Mouse (Mus musculus): ENCODE results near the gene Rngtt. TPM values are rescaled to one million over a fixed set of nuclear protein-coding genes. Genes with fewer than 3 reads are reported as not detected.

Gene Rngtt
- polyA plus RNA-seq, 1 experiment from 2014 or later: 41.7 TPM

DNA sequence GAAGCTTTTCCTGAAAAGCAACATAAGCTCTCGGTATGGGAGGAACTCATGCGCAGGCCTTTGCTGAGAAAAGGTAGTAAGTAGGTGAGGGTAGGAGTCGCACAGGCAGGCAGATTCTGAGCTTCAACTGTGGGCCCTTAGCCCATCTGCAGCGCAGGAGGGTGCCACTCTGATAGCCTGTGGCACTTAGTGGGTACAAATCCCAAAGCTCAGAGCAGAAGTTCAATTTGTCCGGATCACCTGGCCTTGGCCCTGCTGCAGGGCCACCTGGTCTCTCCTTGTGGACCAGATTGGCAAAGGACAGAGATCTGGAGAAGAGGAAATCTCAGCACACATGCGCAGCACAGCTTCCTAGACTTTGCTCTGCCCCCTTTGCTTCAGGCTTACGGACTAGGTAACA, 210.1 kb downstream of the Rngtt start:
- WGBS: 89% methylated on average over 7 of the region's 7 CpGs
- Histone ChIP-seq H3K36me3 (replicated peaks; ENCODE audit: control insufficient read depth, insufficient read depth, low read depth, low read length) (no peaks in the 10 kb centered on the region), H3K4me1 (ENCODE audit: control insufficient read depth, insufficient read depth, low read length) (no peaks in the 10 kb centered on the region), H3K4me3 (ENCODE audit: low read depth, low read length) (no peak overlapping the region), H3K27ac (replicated peaks; ENCODE audit: low read depth, low read length) (no peak overlapping the region), H3K27me3 (ENCODE audit: control insufficient read depth, insufficient read depth, low read length) (no peaks in the 10 kb centered on the region), H3K9me3 (replicated peaks; ENCODE audit: control insufficient read depth, low read length) (no peaks in the 10 kb centered on the region), H3K4me2 (ENCODE audit: low read depth, low read length) (no peak overlapping the region), H3K9ac (replicated peaks; ENCODE audit: low read length) (no peak overlapping the region)
- DNase-seq (ENCODE audit: low spot score) (no peak), ATAC-seq (replicated peaks; ENCODE audit: insufficient number of reproducible peaks, low FRiP score, low TSS enrichment, low read depth) (no peak)

DNA sequence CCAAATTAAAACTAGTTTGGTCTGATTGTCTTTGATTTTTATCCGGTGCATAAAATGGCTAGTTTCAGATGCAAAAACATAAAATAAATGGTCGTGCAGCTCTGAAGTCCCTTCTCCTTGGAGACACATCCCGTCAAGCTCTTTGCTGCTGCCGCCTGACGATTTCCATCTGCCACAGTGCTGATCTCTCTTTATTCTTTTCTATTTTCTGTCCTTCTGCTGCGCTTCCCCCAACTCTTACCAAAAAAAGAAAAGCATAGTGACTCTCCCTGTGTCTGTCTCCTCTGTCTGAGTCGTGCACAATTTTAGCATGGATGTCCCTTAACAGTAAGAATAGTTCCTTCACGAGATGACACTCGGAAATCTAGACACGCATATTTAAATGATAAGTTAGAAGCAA, 210.8 kb downstream of the Rngtt start:
- 85% methylated on average over 10 of the region's 10 CpGs for WGBS
- no peak overlapping the region for H3K4me2 ChIP-seq (ENCODE audit: low read depth, low read length)
- no peaks in the 10 kb centered on the region for H3K36me3 ChIP-seq (replicated peaks; ENCODE audit: control insufficient read depth, insufficient read depth, low read depth, low read length)
- H3K4me1 ChIP-seq (ENCODE audit: control insufficient read depth, insufficient read depth, low read length): no peaks in the 10 kb centered on the region
- H3K9me3 ChIP-seq (replicated peaks; ENCODE audit: control insufficient read depth, low read length): no peaks in the 10 kb centered on the region
- H3K9ac ChIP-seq (replicated peaks; ENCODE audit: low read length): no peak overlapping the region
- H3K4me3 ChIP-seq (ENCODE audit: low read depth, low read length): no peak overlapping the region
- H3K27me3 ChIP-seq (ENCODE audit: control insufficient read depth, insufficient read depth, low read length): no peaks in the 10 kb centered on the region
- no peak for DNase-seq (ENCODE audit: low spot score)
- no peak overlapping the region for H3K27ac ChIP-seq (replicated peaks; ENCODE audit: low read depth, low read length)
- no peak for ATAC-seq (replicated peaks; ENCODE audit: insufficient number of reproducible peaks, low FRiP score, low TSS enrichment, low read depth)

DNA sequence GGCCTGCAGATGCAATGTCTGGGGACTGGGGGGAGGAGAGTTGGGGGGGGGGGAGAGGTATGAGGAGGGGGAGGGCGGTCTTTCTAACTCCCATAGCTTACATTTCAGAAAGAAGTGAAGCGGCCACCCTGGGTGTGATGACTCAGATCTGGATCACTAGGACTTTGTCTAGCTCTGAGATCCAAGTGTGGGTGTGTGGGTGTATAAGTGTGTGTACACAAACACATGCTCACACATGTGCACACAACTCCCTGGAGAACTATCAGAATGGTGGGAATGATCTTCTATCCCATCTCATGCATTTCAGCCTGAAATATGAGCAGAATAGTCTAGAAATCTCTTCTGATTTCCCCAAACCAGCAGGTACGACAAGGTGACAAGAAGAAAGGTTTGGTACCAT, 213.7 kb downstream of the Rngtt start:
- H3K9me3 ChIP-seq (replicated peaks; ENCODE audit: control insufficient read depth, low read length): no peaks in the 10 kb centered on the region
- ATAC-seq (replicated peaks; ENCODE audit: insufficient number of reproducible peaks, low FRiP score, low TSS enrichment, low read depth): no peak
- no peaks in the 10 kb centered on the region for H3K27me3 ChIP-seq (ENCODE audit: control insufficient read depth, insufficient read depth, low read length)
- no peak overlapping the region for H3K27ac ChIP-seq (replicated peaks; ENCODE audit: low read depth, low read length)
- no peak for DNase-seq (ENCODE audit: low spot score)
- H3K4me2 ChIP-seq (ENCODE audit: low read depth, low read length): no peak overlapping the region
- no peak overlapping the region for H3K4me3 ChIP-seq (ENCODE audit: low read depth, low read length)
- H3K9ac ChIP-seq (replicated peaks; ENCODE audit: low read length): no peak overlapping the region
- no peaks in the 10 kb centered on the region for H3K4me1 ChIP-seq (ENCODE audit: control insufficient read depth, insufficient read depth, low read length)
- WGBS: 88% methylated on average over 3 of the region's 3 CpGs
- H3K36me3 ChIP-seq (replicated peaks; ENCODE audit: control insufficient read depth, insufficient read depth, low read depth, low read length): no peaks in the 10 kb centered on the region

DNA sequence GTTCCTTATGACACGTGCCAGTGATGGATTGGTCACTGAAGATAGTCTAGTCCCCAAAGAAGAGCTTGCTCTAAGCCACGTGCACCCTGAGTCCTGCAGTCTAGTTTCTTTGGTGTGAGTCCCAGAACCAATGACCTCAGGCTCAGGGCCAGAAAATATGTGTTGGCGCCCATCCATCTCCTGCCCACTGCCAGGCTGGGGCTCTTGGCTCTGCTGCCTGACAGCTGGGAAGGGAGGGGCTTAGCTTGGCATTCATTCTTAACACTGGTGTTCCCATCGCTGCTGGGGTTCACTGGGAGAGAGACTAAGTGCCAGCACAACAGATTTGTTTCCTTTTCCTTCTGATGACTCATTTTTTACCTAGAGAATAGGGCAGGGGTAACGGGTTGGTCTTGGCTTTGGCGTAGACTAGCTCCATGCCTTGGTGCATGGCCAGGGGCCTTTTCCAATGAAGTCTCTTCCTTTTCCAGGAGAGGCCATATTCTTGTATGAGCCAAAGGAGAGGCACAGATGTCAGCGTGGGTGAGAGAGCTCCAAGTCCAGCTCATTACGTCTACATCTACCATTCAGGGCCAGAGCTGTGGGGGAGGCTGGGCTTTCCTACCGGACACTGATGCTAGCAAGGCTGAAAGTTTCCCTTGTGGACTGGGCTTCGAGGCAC, 214.5 kb downstream of the Rngtt start:
- Histone ChIP-seq H3K4me1 (ENCODE audit: control insufficient read depth, insufficient read depth, low read length) (no peaks in the 10 kb centered on the region), H3K9me3 (replicated peaks; ENCODE audit: control insufficient read depth, low read length) (no peaks in the 10 kb centered on the region), H3K36me3 (replicated peaks; ENCODE audit: control insufficient read depth, insufficient read depth, low read depth, low read length) (no peaks in the 10 kb centered on the region), H3K27me3 (ENCODE audit: control insufficient read depth, insufficient read depth, low read length) (no peaks in the 10 kb centered on the region), H3K4me2 (ENCODE audit: low read depth, low read length) (no peak overlapping the region), H3K4me3 (ENCODE audit: low read depth, low read length) (no peak overlapping the region), H3K27ac (replicated peaks; ENCODE audit: low read depth, low read length) (no peak overlapping the region), H3K9ac (replicated peaks; ENCODE audit: low read length) (no peak overlapping the region)
- WGBS: 96% methylated on average over 10 of the region's 10 CpGs
- ATAC-seq (replicated peaks; ENCODE audit: insufficient number of reproducible peaks, low FRiP score, low TSS enrichment, low read depth) (no peak), DNase-seq (ENCODE audit: low spot score) (no peak)

DNA sequence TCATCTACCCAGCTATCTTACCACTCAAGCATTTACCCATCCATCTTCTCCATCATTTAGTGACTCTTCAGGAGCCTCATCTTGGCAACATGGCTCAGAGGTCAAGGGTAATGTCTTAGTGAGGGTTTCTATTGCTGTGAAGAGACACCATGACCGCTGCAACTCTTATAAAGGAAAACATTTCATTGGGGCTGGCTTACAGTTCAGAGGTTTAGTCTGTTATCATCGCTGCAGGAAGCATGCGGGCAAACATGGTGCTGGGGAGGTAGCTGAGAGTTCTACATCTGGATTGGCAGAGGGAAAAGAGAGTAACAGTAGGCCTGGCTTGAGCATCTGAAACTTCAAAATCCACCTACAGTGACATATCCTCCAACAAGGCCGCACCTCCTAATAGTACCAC, 215.2 kb downstream of the Rngtt start:
- no peaks in the 10 kb centered on the region for H3K36me3 ChIP-seq (replicated peaks; ENCODE audit: control insufficient read depth, insufficient read depth, low read depth, low read length)
- 95% methylated on average over 4 of the region's 4 CpGs for WGBS
- no peak overlapping the region for H3K4me2 ChIP-seq (ENCODE audit: low read depth, low read length)
- DNase-seq (ENCODE audit: low spot score) (no peak), ATAC-seq (replicated peaks; ENCODE audit: insufficient number of reproducible peaks, low FRiP score, low TSS enrichment, low read depth) (no peak)
- no peak overlapping the region for H3K4me3 ChIP-seq (ENCODE audit: low read depth, low read length)
- no peak overlapping the region for H3K9ac ChIP-seq (replicated peaks; ENCODE audit: low read length)
- H3K27ac ChIP-seq (replicated peaks; ENCODE audit: low read depth, low read length): no peak overlapping the region
- no peaks in the 10 kb centered on the region for H3K4me1 ChIP-seq (ENCODE audit: control insufficient read depth, insufficient read depth, low read length)
- no peaks in the 10 kb centered on the region for H3K27me3 ChIP-seq (ENCODE audit: control insufficient read depth, insufficient read depth, low read length)
- no peaks in the 10 kb centered on the region for H3K9me3 ChIP-seq (replicated peaks; ENCODE audit: control insufficient read depth, low read length)

DNA sequence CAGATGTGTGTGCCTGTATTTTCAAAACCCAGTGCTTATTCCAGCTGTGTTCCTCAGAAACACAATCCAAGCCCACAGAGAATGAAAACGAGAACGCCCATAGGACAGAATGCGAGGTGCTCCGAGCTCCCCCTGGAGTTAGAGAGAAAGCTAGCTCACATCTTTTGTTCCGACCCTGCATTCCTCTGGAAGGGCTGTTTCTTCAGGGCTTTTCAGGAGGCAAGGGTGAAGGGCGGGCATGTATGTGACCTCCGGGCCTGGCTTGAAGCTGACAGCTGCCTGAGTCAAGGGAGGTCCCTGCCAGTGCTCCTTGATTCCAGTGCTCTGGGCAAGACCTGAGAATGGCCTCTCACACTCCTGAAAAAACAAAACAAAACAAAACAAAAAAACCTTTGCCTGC, 216.0 kb downstream of the Rngtt start:
- no peaks in the 10 kb centered on the region for H3K4me1 ChIP-seq (ENCODE audit: control insufficient read depth, insufficient read depth, low read length)
- H3K9ac ChIP-seq (replicated peaks; ENCODE audit: low read length): no peak overlapping the region
- no peak overlapping the region for H3K27ac ChIP-seq (replicated peaks; ENCODE audit: low read depth, low read length)
- no peaks in the 10 kb centered on the region for H3K27me3 ChIP-seq (ENCODE audit: control insufficient read depth, insufficient read depth, low read length)
- H3K36me3 ChIP-seq (replicated peaks; ENCODE audit: control insufficient read depth, insufficient read depth, low read depth, low read length): no peaks in the 10 kb centered on the region
- no peak overlapping the region for H3K4me2 ChIP-seq (ENCODE audit: low read depth, low read length)
- DNase-seq (ENCODE audit: low spot score) (no peak), ATAC-seq (replicated peaks; ENCODE audit: insufficient number of reproducible peaks, low FRiP score, low TSS enrichment, low read depth) (no peak)
- H3K4me3 ChIP-seq (ENCODE audit: low read depth, low read length): no peak overlapping the region
- H3K9me3 ChIP-seq (replicated peaks; ENCODE audit: control insufficient read depth, low read length): no peaks in the 10 kb centered on the region
- 18% methylated on average over 7 of the region's 7 CpGs for WGBS

DNA sequence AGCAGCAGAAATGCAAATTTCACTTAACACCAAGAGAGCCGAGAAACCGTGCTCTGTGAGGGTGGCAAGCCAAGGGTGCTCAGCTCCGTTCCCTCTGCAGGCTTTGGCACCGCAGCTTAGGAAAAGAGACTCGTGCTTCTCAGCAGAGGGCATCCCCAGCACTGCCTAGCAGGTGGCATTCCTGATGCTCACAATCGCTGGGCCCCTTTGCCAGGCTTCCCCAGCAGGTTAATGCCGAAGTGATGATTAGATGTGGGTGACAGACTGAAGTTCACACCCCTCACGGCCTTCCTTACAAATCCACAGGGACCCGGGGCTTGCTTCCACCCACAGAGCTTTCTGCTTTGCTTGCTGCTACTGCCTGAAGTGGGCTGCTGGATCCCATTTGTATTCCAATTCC, 216.6 kb downstream of the Rngtt start:
- H3K36me3 ChIP-seq (replicated peaks; ENCODE audit: control insufficient read depth, insufficient read depth, low read depth, low read length): no peaks in the 10 kb centered on the region
- ATAC-seq (replicated peaks; ENCODE audit: insufficient number of reproducible peaks, low FRiP score, low TSS enrichment, low read depth): no peak
- no peaks in the 10 kb centered on the region for H3K4me1 ChIP-seq (ENCODE audit: control insufficient read depth, insufficient read depth, low read length)
- no peaks in the 10 kb centered on the region for H3K27me3 ChIP-seq (ENCODE audit: control insufficient read depth, insufficient read depth, low read length)
- H3K9ac ChIP-seq (replicated peaks; ENCODE audit: low read length): no peak overlapping the region
- no peaks in the 10 kb centered on the region for H3K9me3 ChIP-seq (replicated peaks; ENCODE audit: control insufficient read depth, low read length)
- no peak overlapping the region for H3K27ac ChIP-seq (replicated peaks; ENCODE audit: low read depth, low read length)
- H3K4me2 ChIP-seq (ENCODE audit: low read depth, low read length): no peak overlapping the region
- DNase-seq (ENCODE audit: low spot score): no peak
- H3K4me3 ChIP-seq (ENCODE audit: low read depth, low read length): no peak overlapping the region
- 41% methylated on average over 9 of the region's 9 CpGs for WGBS

DNA sequence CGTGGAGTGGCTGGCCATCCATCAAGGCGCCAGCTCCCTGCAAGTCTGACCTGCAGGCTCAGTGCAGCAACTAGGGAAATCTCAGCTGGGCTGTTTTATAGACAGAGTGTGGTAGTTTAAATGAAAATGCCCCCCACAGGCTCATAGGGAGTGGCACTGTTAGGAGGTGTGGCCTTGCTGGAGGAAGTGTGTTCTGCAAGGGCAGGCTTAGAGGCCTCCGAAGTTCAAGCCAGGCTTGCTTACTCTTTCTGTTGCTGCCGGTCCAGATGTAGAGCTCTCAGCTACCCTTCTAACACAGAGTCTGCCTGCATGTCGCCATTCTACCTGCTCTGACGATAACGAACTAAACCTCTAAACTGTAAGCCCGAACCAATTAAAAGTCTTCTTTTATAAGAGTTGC, 222.5 kb downstream of the Rngtt start:
- Histone ChIP-seq H3K9me3 (replicated peaks; ENCODE audit: control insufficient read depth, low read length) (no peaks in the 10 kb centered on the region), H3K4me1 (ENCODE audit: control insufficient read depth, insufficient read depth, low read length) (no peaks in the 10 kb centered on the region), H3K4me3 (ENCODE audit: low read depth, low read length) (no peak overlapping the region), H3K27ac (replicated peaks; ENCODE audit: low read depth, low read length) (no peak overlapping the region), H3K4me2 (ENCODE audit: low read depth, low read length) (no peak overlapping the region), H3K36me3 (replicated peaks; ENCODE audit: control insufficient read depth, insufficient read depth, low read depth, low read length) (no peaks in the 10 kb centered on the region), H3K9ac (replicated peaks; ENCODE audit: low read length) (no peak overlapping the region), H3K27me3 (ENCODE audit: control insufficient read depth, insufficient read depth, low read length) (no peaks in the 10 kb centered on the region)
- 73% methylated on average over 8 of the region's 8 CpGs for WGBS
- DNase-seq (ENCODE audit: low spot score): no peak
- ATAC-seq (replicated peaks; ENCODE audit: insufficient number of reproducible peaks, low FRiP score, low TSS enrichment, low read depth): no peak
